Mouse (Mus musculus): ENCODE data around the gene Mettl14. TPM values are rescaled to one million over a fixed set of nuclear protein-coding genes. Genes with fewer than 3 reads are reported as not detected.
A peak's percentile ranks its signal among the peaks of the same experiment; 100 is the strongest.

Mettl14 gene
- total RNA-seq, 2 experiments from 2014 or later = 5.7 to 8.3 TPM

DNA sequence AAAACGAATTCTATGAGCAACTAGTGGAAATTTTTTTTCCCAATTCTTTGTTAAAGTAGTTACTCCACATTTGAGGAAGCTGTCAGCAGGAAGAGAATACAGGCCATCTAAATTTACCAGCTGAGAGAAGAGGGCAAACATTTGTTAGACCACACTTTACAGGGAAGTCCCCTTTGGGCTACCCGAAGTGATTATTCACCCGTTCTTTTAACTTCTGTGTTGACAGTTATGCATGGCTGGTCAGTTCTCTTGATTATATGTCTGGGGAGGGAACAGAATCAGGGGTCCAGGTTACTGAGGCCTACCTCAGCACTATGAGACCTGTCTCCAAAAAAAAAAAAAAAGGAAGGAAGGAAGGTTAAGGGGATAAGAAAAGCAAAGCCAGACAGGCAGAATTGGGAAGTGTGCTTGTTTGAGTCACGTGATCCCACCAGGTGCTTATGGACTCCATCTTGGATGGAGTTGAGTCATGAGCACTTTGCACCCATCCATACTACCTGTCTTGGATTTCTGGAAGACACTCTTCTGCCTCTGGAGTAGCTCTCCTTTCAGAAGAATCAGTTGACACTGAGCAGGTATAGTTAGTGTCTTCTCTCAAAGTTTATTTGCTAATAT is 29.4 kb downstream of the Mettl14 start:
- no peak for DNase-seq

DNA sequence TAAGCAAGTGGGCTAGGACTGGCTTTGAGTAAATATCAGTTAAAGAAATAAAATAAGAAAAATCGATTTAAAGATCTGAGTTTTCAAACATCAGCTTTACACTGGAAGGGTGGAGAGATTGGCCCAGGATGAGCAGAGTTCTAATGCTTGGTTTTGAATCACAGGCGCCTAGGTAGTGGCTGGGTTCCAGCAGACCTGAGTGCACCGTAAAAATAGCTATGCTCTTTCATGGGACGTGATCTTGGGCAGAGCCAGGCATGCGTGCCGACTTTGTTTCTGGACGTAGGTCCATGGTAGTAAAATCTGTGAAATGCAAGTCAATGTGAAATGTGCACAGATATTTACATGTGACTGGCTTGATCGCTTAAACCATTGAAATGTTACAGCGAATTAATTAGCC is 31.5 kb downstream of the Mettl14 start:
- peak; percentile 18 for DNase-seq

DNA sequence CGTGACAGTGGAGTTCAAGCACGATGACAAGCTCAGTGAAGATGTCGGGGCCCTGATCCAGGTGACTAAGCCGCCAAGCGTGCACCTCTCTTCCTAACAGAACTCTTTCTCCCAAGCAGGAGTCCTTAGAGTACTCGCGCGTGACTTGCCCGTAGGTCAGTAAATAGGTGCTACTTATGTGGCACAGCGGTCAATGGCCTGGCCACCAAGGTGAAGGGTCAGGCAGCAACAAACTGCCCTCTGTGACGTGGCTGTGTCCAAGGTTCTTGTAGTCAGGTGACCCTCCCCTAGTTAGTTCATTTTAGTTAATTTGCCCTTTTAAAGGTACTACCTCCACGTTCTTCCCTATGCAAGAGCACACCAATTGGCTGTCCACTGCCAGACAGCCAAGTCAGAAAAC is 32.2 kb downstream of the Mettl14 start:
- DNase-seq = no peak

DNA sequence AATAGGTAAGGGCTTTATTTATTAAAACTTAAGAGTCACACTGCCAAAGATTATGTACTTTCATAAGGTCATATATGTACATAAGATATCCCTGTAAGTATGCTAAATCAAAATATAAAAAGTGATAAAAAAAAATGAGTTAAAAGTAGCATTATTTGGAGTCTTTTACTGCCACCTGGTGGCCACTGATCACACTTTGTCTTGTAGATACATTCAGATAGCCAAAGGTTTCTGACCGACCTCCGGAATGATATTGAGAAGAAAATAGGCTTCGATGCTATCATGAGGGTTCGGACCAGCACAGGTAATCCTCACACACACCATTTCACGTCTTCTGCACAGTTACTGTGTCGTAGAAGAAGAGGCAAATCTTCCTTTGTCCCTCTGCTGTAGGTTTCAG is 32.7 kb downstream of the Mettl14 start:
- no peak for DNase-seq

DNA sequence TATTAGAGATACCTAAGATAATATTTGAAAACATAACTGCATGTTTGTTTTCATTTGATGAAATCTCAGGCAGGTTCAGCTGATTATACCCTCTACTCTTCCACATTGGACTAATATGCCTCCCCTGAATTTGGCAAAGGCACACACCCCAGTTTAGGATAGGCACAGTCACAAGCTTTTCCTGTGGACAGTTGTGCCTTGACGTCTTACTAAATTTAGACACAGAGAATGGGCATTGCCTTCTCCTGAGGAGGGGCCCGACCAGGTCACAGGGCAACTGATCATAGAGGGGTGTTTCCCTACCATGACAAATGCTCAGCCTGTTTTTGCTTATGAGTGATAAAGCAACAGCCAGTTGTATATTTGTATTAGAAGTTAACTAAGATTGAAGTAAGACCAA is 34.4 kb downstream of the Mettl14 start:
- no peak for DNase-seq

DNA sequence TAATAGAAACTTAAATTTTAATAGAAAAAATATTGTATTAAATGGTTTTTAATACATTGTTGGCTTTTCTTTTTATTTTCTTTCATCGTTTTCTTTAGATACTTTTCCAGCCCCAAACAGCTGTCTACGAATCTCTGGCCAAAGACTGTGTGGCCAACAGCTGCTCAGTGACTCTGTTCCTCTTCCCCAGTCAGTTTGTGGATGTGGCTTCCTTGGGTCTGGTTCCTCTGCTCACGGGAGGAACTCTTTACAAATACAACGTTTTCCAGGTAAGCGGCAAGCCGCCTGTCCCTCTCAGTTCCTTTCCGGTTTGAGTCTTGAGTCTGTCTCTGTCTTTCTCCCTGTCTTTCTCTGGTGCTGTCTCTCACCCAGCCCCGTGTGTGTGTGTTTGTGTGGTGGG is 35.3 kb downstream of the Mettl14 start:
- no peak for DNase-seq

DNA sequence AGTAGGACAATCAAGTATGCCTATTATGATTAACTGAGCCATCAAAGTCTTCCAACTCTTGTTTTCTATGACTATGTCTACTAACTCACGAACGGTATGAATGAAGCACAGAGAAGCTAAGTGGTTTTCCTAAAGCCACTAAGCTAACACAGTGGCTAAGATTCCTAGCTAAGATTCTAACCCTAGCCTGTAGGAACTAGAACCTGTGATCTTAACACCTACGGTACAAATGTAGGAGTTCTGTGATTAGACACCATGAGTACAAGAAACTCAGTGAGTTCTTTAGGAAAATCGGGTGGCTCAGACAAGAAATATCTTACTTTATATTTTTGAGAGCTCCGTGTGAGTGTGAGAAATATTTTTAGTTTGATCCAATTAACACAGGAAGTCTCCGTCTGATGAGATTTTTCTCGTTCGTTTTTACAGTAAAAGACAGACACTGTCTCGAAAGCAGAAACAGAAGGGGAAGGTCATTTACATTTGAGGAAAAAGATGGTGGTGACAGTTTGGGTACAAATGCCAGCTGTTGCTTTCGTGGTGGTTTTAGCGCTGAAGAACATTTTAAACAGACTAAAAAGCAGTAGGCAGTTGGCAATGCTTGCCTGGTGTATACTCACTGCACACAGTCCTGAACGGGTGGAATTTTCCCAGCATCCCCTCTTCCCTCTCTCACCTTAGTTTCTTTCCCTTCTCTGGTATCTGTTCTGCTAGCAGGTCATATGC is 37.7 kb downstream of the Mettl14 start:
- no peak for DNase-seq

DNA sequence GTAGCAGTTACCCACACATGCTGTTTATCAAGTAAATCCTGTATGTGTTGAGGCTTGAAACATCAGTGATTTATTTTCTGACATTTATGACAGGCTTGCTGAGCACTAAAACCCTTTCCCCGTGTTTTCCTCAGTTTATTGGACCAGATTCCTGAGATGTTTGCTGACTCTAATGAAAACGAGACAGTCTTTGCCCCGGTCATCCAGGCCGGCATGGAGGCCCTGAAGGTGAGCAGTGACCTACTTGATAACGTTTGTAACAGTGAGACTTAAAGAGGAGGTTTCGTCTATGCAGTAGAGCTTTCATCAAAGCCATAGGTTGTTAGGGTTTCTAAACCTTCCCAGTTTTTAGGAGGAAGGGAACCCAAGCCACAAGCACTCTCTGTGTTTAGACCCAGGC is 42.2 kb downstream of the Mettl14 start:
- DNase-seq = no peak

DNA sequence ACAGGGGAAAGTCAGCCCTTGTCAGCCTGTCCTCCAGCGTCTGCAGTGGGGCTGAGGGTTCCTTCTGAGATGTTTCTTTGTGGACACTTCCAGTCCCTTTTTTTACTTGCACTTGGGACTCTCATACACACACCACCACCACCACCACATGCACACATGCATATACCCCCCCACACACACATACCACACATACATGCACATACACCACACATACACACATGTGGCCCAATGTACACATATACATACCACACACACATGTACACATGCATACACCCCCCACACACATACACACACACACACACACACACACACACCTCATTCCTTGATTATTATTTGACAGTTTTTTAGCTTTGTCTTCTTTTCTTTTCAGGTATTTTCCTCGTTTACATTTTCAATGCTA is 44.9 kb downstream of the Mettl14 start:
- DNase-seq = no peak

DNA sequence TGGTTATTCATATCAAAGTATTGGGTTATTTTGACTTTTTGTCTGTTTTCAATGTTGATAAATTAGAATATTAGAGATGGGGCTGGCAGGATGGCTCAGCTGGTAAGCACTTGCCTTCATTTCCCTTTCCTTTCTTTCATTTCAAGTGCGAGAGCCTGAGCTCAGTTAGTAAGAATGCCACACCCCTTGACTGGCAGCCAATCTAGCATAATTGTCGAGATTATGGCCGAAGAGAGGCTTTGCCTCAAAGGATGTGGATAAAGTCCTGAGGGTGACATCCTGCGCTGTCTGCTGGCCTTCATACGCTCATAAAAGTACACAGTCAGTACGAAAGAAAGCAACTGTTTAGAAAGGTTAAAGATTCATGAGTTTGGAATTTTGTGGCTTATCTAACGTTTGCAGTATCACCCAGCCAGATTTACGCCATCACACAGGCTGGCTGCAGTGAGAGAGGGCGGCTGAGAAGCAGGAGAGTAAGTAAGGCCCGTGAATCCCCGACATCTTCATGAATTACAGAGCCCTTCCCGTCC is 47.2 kb downstream of the Mettl14 start:
- DNase-seq = no peak

DNA sequence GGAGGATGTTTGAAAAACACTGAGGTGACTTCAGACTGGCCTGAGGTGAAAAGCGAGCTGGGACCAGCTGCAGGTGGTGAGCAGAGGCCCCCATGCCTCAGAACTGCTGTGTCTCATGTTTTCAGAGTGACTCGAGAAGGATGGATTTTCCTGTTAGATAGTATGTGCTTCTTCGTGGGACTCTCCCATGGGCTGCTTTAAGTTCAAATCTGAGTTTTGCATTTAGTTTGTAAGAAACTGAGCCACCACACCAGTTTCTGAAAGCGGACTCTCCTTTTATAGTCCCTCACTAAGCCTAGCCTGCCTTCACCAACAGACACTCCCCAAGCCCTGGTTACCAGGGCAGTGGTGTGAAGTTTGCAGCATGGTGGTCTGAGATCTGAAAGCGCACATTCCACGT is 48.1 kb downstream of the Mettl14 start:
- no peak for DNase-seq

DNA sequence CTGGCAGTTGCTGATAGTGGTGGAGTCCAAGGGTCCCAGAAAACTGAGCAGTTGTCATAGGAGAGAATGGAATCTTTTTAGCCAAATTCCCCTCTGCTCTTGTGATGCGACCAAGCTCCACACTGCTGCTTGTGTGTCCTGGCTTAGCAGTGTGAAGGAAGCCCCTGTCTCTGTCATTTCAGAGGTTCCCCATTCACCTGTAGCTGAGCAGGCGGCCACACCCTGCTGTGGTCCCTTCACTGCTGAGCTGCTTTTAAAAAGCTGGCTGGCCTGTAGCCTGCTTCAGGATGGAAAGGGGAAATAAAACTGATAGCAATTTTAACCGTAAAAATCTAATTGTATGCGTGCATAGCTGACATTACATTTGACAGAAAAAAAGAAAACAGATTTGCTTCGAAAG is 49.0 kb downstream of the Mettl14 start:
- DNase-seq = no peak

DNA sequence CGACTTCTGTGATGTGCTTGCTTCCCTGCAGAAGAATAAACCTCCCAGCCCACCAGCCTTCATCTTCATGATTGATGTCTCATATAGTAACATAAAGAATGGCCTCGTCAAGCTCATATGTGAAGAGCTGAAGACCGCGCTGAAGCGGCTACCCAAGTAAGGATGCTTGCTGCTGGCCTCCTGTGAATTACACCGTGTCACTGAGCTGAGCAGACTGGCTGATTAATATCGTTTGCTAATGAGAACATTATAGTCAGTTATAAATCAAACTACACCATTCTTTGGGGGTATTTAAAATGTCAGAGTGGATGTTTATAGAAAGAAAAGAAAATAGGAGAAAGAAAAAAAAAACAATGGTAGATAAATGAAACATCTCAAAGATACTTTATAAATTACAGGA is 49.5 kb downstream of the Mettl14 start:
- no peak for DNase-seq

DNA sequence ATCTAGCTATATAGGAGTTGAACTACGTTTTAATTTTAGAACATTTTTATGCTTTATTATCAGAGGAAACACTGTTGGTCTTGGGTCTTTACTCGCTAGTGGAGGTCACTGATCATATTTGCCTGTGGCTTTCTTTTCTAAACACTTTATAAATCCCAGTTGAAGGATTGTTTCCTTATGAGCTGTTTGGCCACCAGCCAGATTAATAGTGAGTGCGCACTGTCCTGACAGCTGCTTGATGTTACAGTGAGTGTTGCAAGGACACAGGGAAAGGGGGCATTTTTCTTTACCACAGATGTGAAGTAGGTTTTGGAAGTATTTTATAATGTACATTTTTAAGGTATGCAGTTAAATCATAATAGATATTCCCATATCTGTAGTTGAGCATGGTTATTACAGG is 50.4 kb downstream of the Mettl14 start:
- DNase-seq = no peak

DNA sequence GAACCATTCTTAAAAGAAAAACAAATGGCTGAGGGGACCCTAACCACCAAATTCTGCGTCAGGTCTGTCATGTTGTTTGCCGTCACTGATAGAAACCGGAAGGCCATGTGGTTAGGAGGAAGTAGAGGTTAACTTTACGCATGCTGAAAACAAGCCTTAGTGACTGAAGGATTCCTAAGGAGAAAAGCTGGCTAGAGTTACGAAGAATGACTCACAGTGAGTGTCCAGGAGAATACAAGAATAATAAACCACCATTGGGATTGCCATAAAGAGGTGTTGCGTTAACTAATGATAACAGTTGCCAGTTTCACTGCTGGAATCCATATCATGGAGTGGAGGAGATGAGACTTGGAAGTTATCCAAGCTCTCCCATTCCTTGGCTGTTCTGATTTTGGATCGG is 51.0 kb downstream of the Mettl14 start:
- DNase-seq = no peak

DNA sequence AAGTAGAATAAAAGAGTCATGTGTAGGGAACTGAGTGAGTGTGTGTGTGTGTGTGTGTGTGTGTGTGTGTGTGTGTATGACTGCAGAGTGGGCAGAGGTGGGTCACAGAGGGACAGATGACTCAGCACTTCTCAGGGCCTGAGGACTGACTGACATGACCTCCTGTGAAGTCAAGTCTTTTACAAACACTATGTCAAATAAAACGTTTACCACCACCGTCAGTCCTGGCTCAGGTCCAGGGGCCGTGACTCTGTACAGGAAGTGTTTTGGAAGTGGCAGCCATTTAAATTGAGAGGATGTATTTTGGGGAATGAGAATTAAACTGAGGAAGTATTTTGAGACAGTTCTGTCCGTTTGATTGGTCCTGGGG is 52.9 kb downstream of the Mettl14 start:
- DNase-seq = no peak

DNA sequence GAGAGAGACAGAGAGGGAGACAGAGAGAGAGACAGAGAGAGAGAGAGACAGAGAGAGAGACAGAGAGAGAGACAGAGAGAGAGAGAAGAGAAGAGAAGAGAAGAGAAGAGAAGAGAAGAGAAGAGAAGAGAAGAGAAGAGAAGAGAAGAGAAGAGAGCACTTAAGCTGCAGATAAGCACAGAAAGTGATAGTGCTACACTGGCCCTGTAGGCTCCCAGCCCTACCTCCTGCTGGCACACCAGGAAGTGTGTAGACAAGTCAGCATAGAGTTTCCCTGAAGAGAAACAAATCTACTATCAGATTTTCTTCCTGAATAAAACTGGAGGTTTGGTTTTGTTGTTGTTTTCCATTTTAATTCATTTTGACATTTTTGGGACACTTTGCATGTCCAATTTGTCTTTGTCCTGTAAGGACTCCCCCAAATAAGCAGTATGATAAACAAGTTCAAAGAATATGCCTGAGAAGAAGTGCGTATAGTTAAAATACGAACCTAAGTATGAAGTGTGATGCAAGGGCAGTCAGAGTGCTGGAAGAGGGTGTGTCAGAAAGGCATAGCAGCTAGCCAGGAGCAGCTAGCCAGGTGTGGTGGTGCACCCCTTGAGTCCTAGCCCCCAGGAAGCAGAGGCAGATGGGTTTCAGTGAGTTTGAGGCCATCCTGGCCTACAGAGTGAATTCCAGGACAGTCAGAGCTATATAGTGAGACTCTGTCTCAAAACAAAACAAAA is 53.4 kb downstream of the Mettl14 start:
- no peak for DNase-seq

DNA sequence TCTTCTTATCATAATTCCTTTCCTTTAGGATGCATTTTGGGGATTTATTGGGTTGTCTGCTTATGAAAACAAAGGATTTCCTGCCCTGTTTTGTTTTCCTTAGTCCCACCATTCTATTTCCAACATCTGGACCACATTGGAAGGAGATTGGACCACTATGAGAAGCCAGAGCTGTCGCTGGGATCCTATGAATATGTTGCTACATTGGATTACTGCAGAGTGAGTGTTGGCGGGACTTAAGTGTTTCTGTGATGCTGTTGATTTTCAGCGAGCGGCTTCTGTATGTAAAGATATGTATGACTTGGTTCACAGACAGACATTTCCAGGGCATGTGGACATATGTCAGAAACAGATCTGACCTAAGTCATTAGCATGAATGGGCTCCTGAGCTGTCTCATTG is 55.7 kb downstream of the Mettl14 start:
- DNase-seq = no peak

DNA sequence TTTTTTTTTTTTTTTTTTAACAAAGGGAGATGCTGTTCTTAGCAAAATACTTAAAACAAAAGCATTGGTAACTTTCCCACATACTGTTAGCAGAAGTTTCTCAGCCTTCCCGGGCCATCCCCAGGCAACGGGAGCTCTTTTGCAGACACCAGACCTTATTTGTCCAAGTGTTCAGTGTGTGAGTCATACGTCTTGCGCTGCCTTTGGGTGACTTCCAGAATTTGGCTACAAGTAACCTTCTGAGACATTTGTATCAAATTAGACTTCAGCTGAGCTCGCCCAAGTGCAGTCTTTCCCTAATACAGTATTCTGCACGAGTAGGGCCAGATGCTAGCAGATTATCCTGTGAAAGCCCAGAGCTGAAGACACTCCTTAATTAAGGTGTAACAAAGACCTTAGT is 56.7 kb downstream of the Mettl14 start:
- DNase-seq = peak; percentile 77

DNA sequence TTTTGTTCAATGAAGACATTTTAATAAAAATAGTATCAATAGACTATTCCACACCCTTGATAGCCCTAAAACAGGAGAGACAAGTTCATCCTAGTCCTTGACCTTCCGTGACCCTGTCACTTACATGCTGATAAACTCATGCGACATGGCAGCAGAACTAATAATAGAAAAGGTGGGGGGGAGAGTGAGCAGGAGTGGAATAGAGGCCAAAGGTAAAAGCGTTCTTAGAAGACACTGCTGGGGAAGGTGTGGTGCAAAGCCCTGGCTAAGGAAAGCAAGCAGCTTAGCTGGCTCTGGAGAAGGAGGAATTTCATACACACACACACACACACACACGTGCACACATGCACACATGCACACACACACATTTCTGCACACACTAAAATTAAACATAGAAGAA is 61.6 kb downstream of the Mettl14 start:
- DNase-seq = no peak

DNA sequence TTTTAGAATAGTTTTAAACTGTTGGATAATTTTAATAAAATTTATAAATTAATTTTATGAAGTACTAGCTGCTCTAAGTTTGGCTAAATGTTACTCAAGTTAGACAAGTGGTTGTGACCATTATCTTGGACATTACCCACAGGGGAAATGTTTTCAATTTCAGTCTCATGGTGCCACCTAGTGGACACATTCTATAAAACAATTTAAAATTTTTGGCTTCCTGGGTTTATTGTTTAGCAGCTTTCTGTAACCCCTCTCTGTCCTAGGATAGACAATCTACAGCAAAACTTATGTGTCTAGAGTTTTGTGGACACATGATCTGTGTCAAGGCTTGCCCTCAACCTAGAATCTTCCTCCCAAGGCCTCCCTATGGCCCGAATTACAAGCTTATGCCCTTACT is 63.8 kb downstream of the Mettl14 start:
- DNase-seq = no peak

DNA sequence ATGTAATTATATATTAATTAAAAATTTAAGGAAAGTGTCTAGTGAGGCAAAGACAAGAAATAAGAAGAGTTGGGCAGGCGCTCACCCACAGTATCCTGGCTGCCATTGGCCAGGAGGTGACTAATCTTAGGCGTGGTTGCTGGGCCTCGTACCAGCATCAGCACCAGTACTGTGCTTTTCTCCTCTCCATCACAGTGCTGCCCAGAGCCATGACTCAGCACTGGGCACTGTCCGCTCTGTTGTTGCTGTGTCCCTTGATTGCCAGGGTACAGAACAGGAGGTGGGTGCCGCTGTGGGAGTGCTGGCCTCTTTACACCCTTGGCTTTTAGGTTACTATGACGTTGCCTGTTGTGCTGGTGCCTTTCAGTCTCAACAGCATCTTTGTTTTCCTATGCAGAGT is 64.3 kb downstream of the Mettl14 start:
- DNase-seq = peak; percentile 74

DNA sequence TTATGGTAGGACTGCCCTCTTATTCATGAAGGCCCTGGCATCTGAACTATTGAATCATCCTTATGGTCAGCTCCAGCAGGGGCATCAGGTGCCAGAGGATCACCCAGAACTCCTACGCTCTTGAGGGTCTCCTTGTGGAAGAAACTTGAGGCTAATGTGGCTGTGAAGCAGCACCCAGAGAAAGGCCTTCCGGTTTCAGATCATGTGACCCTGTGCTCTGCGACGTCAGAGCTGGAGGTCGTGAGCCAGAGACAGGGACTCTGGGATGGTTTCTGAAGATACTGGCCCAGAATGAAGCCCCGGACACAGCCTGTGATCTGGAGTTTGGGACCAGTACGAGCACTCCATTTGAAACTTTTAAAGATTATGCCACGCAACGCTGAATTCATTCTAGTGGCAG is 65.6 kb downstream of the Mettl14 start:
- no peak for DNase-seq

All from gastrocnemius, postnatal 25 days (tissue).